Mouse (Mus musculus) heart, adult 8-10 months (tissue): ENCODE measurements around the gene Dagla. TPM values are rescaled to one million over a fixed set of nuclear protein-coding genes. Genes with fewer than 3 reads are reported as not detected.
A peak's percentile ranks its signal among the peaks of the same experiment; 100 is the strongest.

Experiments
- DNase-seq: peaks from one replicate; pipeline ENCODE4 v3.0.0; 2022; ENCODE audit warnings: low spot score
- total RNA-seq, 4 experiments: library from RNA; stranded (reverse); gene quantifications; 2 replicates each; pipeline ENCODE4 v1.2.4; 2022

Gene Dagla
- total RNA-seq, 4 experiments from 2014 or later: 2.8 to 3.7 (median 3.1) TPM

GRCm38 (mm10) chr19:10239975-10240653, 64.6 kb downstream of the Dagla start:
- no peak for DNase-seq

- no peak for DNase-seq
These were observed 65.3 kb downstream of the Dagla start for GRCm38 (mm10) chr19:10239419-10239818.

- no peak for DNase-seq
These were observed 66.2 kb downstream of the Dagla start for GRCm38 (mm10) chr19:10238477-10238876.

GRCm38 (mm10) chr19:10235784-10236565, 68.7 kb downstream of the Dagla start:
- DNase-seq: no peak

- DNase-seq: no peak
These were observed 72.2 kb downstream of the Dagla start for GRCm38 (mm10) chr19:10232327-10233017.

GRCm38 (mm10) chr19:10231871-10232270, 72.8 kb downstream of the Dagla start:
- no peak for DNase-seq

GRCm38 (mm10) chr19:10231016-10231415, 73.7 kb downstream of the Dagla start:
- no peak for DNase-seq

- no peak for DNase-seq
These were observed 78.9 kb downstream of the Dagla start for GRCm38 (mm10) chr19:10225767-10226166.

- DNase-seq: no peak
These were observed 79.8 kb downstream of the Dagla start for GRCm38 (mm10) chr19:10224637-10225453.

- no peak for DNase-seq
These were observed 81.1 kb downstream of the Dagla start for GRCm38 (mm10) chr19:10223561-10223960.

GRCm38 (mm10) chr19:10222656-10223055, 82.0 kb downstream of the Dagla start:
- no peak for DNase-seq

- no peak for DNase-seq
These were observed 83.1 kb downstream of the Dagla start for GRCm38 (mm10) chr19:10221585-10221984.

GRCm38 (mm10) chr19:10219593-10219992, 85.1 kb downstream of the Dagla start:
- no peak for DNase-seq

- DNase-seq: no peak
These were observed 85.6 kb downstream of the Dagla start for GRCm38 (mm10) chr19:10219108-10219507.

- no peak for DNase-seq
These were observed 88.6 kb downstream of the Dagla start for GRCm38 (mm10) chr19:10216101-10216500.

- DNase-seq: peak; percentile 55
These were observed 90.7 kb downstream of the Dagla start for GRCm38 (mm10) chr19:10213796-10214471.

- no peak for DNase-seq
These were observed 93.8 kb downstream of the Dagla start for GRCm38 (mm10) chr19:10210885-10211284.

- peak; percentile 55 for DNase-seq
These were observed 95.8 kb downstream of the Dagla start for GRCm38 (mm10) chr19:10208851-10209250.

- no peak for DNase-seq
These were observed 99.6 kb downstream of the Dagla start for GRCm38 (mm10) chr19:10205051-10205450.

- peak; percentile 57 for DNase-seq
These were observed 100.1 kb downstream of the Dagla start for GRCm38 (mm10) chr19:10204616-10205001.
